Mouse (Mus musculus) C2C12 (cell line): ENCODE measurements at regions not wholly inside any gene's neighbourhood (a gene's known extent, or its start where the extent isn't known, plus 50 kb on each side); places are given as distances from the start of the nearest gene placed in this dataset.

Experiments used
- H3K27me3 ChIP-seq: one replicate; pipeline ENCODE4 v1.6.1; 2011; ENCODE audit not compliant: control insufficient read depth, insufficient read depth, insufficient read length
- H3K36me3 ChIP-seq: one replicate; pipeline ENCODE4 v1.6.1; 2011; ENCODE audit not compliant: control insufficient read depth, insufficient read depth
- H3K4me3 ChIP-seq: one replicate; pipeline ENCODE4 v1.5.1; 2011; ENCODE audit warnings: mild to moderate bottlenecking, control low read depth; ENCODE audit not compliant: poor library complexity, insufficient read depth, severe bottlenecking
- H3K79me2 ChIP-seq: one replicate; pipeline ENCODE4 v1.6.1; 2011; ENCODE audit not compliant: control insufficient read depth, insufficient read depth
- H3K79me3 ChIP-seq: one replicate; pipeline ENCODE4 v1.6.1; 2011; ENCODE audit warnings: low read depth, control low read depth
- H3ac ChIP-seq: one replicate; pipeline ENCODE3; 2011; ENCODE audit warnings: low read depth; ENCODE audit not compliant: control insufficient read depth, insufficient read length
- CEBPB ChIP-seq: IDR thresholded peaks from one replicate; pipeline ENCODE4 v1.6.1; 2011; ENCODE audit warnings: low read depth, mild to moderate bottlenecking, control low read depth, moderate library complexity
- CTCF ChIP-seq: IDR thresholded peaks from one replicate; pipeline ENCODE4 v1.5.1; 2011; ENCODE audit not compliant: control insufficient read depth, insufficient read depth, insufficient read length
- FOSL1 ChIP-seq: IDR thresholded peaks from one replicate; pipeline ENCODE4 v1.8.0; 2011; ENCODE audit warnings: mild to moderate bottlenecking, low read length; ENCODE audit not compliant: poor library complexity, insufficient read depth, severe bottlenecking
- MAX ChIP-seq: IDR thresholded peaks from one replicate; pipeline ENCODE4 v1.6.1; 2011; ENCODE audit warnings: mild to moderate bottlenecking, control low read depth
- MYOD1 ChIP-seq: IDR thresholded peaks from one replicate; pipeline ENCODE4 v1.6.1; 2011; ENCODE audit warnings: low read depth; ENCODE audit not compliant: control insufficient read depth, insufficient read length
- MYOG ChIP-seq: IDR thresholded peaks from one replicate; pipeline ENCODE4 v1.6.1; 2011; ENCODE audit not compliant: control insufficient read depth, insufficient read length; ENCODE audit errors: extremely low read depth
- USF1 ChIP-seq: IDR thresholded peaks from one replicate; pipeline ENCODE4 v1.6.1; 2011; ENCODE audit warnings: low read depth, mild to moderate bottlenecking, control low read depth, moderate library complexity

- TF ChIP-seq MAX (no peak), USF1 (no peak), CTCF (no peak), MYOG (no peak), FOSL1 (no peak), MYOD1 (no peak), CEBPB (no peak)
- Histone ChIP-seq H3K36me3 (no peaks in the 10 kb centered on the region), H3K79me2 (no peaks in the 10 kb centered on the region), H3ac (no peak overlapping the region), H3K4me3 (no peak overlapping the region), H3K79me3 (no peaks in the 10 kb centered on the region), H3K27me3 (no peaks in the 10 kb centered on the region)
Measured at GRCm38 (mm10) chr15:24468239-24468638, 945.3 kb downstream of the Basp1 start.

- H3K79me3 ChIP-seq: no peaks in the 10 kb centered on the region
- no peak overlapping the region for H3K4me3 ChIP-seq
- H3ac ChIP-seq: no peak overlapping the region
- H3K79me2 ChIP-seq: no peaks in the 10 kb centered on the region
- TF ChIP-seq USF1 (no peak), MAX (no peak), CTCF (no peak), CEBPB (no peak), MYOG (no peak), MYOD1 (no peak), FOSL1 (no peak)
- no peaks in the 10 kb centered on the region for H3K36me3 ChIP-seq
- no peaks in the 10 kb centered on the region for H3K27me3 ChIP-seq
Measured at GRCm38 (mm10) chr15:24457726-24458125, 955.8 kb downstream of the Basp1 start.

- TF ChIP-seq USF1 (no peak), MYOD1 (no peak), CTCF (no peak), MYOG (no peak), CEBPB (no peak), FOSL1 (no peak), MAX (no peak)
Measured at GRCm38 (mm10) chr15:24433083-24433482, 980.5 kb downstream of the Basp1 start.

GRCm38 (mm10) chr15:24429154-24429553 lies 984.4 kb downstream of the Basp1 start:
- no peaks in the 10 kb centered on the region for H3K79me2 ChIP-seq

More at GRCm38 (mm10) chr15:24433083-24433482, 980.5 kb downstream of the Basp1 start:
- H3K36me3 ChIP-seq: no peaks in the 10 kb centered on the region
- H3K4me3 ChIP-seq: no peak overlapping the region
- no peaks in the 10 kb centered on the region for H3K79me3 ChIP-seq
- H3ac ChIP-seq: no peak overlapping the region
- H3K79me2 ChIP-seq: no peaks in the 10 kb centered on the region
- H3K27me3 ChIP-seq: no peaks in the 10 kb centered on the region

GRCm38 (mm10) chr15:24422333-24422942 lies 991.1 kb downstream of the Basp1 start:
- TF ChIP-seq USF1 (no peak), CTCF (no peak), FOSL1 (no peak), MYOG (no peak), MAX (no peak), MYOD1 (no peak), CEBPB (no peak)
- H3ac ChIP-seq: no peak overlapping the region
- H3K4me3 ChIP-seq: no peak overlapping the region
- H3K79me2 ChIP-seq: no peaks in the 10 kb centered on the region
- no peaks in the 10 kb centered on the region for H3K27me3 ChIP-seq
- H3K36me3 ChIP-seq: no peaks in the 10 kb centered on the region
- no peaks in the 10 kb centered on the region for H3K79me3 ChIP-seq

More at GRCm38 (mm10) chr15:24429154-24429553, 984.4 kb downstream of the Basp1 start:
- H3ac ChIP-seq: no peak overlapping the region
- no peaks in the 10 kb centered on the region for H3K36me3 ChIP-seq
- no peak for TF ChIP-seq MYOG
- TF ChIP-seq CEBPB: no peak
- TF ChIP-seq MAX: no peak
- no peak for TF ChIP-seq FOSL1
- no peak for TF ChIP-seq CTCF
- no peak for TF ChIP-seq MYOD1
- no peak for TF ChIP-seq USF1
- H3K79me3 ChIP-seq: no peaks in the 10 kb centered on the region
- H3K4me3 ChIP-seq: no peak overlapping the region
- H3K27me3 ChIP-seq: no peaks in the 10 kb centered on the region

GRCm38 (mm10) chr15:24419736-24420135 lies 993.8 kb downstream of the Basp1 start:
- no peaks in the 10 kb centered on the region for H3K36me3 ChIP-seq
- no peaks in the 10 kb centered on the region for H3K79me3 ChIP-seq
- no peaks in the 10 kb centered on the region for H3K27me3 ChIP-seq
- H3ac ChIP-seq: no peak overlapping the region
- no peak overlapping the region for H3K4me3 ChIP-seq
- no peak for TF ChIP-seq FOSL1
- TF ChIP-seq CTCF: no peak
- TF ChIP-seq MAX: no peak
- TF ChIP-seq USF1: no peak
- TF ChIP-seq MYOG: no peak
- TF ChIP-seq MYOD1: no peak
- no peak for TF ChIP-seq CEBPB
- no peaks in the 10 kb centered on the region for H3K79me2 ChIP-seq
